Mouse (Mus musculus) heart, postnatal 0 days (tissue): ENCODE results near the gene Stpg2. TPM values are rescaled to one million over a fixed set of nuclear protein-coding genes. Genes with fewer than 3 reads are reported as not detected.

Source experiments
- ATAC-seq: fragments of 200-750 bp; cut with Nextera tagmentation; 2 replicates; pipeline ENCODE4 v1.8.0; 2017; ENCODE audit warnings: low read depth, moderate number of reproducible peaks, moderate library complexity; ENCODE audit not compliant: insufficient read depth
- DNase-seq: peaks from one replicate; pipeline ENCODE4 v3.0.0-alpha.2; 2016; ENCODE audit warnings: low spot score
- H3K27ac ChIP-seq: fragments of 300-500 bp; sonication (generic); 2 replicates; pipeline ENCODE4 v1.5.1; 2014; ENCODE audit warnings: low read depth, mild to moderate bottlenecking
- H3K27me3 ChIP-seq: fragments of 300-500 bp; sonication (generic); 2 replicates; pipeline ENCODE4 v1.6.1; 2014; ENCODE audit warnings: low read length, mixed read lengths; ENCODE audit not compliant: control insufficient read depth, insufficient read depth
- H3K36me3 ChIP-seq: fragments of 300-500 bp; sonication (generic); replicated peaks from 2 replicates; pipeline ENCODE4 v1.6.1; 2014; ENCODE audit warnings: low read length, mixed read lengths; ENCODE audit not compliant: control insufficient read depth, insufficient read depth
- H3K4me1 ChIP-seq: fragments of 300-500 bp; sonication (generic); 2 replicates; pipeline ENCODE4 v1.6.1; 2014; ENCODE audit warnings: antibody characterized with exemption; ENCODE audit not compliant: control insufficient read depth, insufficient read depth
- H3K4me2 ChIP-seq: fragments of 300-500 bp; sonication (generic); 2 replicates; pipeline ENCODE4 v1.6.1; 2014; ENCODE audit warnings: low read depth, mild to moderate bottlenecking, low read length, moderate library complexity
- H3K4me3 ChIP-seq: fragments of 300-500 bp; sonication (generic); 2 replicates; pipeline ENCODE4 v1.5.1; 2014; ENCODE audit warnings: low read depth, low read length
- H3K9ac ChIP-seq: fragments of 300-500 bp; sonication (generic); replicated peaks from 2 replicates; pipeline ENCODE4 v1.6.1; 2014; ENCODE audit warnings: low read depth, low read length, mixed read lengths
- H3K9me3 ChIP-seq: fragments of 300-500 bp; sonication (generic); replicated peaks from 2 replicates; pipeline ENCODE4 v1.6.1; 2016; ENCODE audit warnings: low read length; ENCODE audit not compliant: control insufficient read depth
- CTCF ChIP-seq: IDR thresholded peaks from 2 replicates; pipeline ENCODE4 v1.5.1; 2016; ENCODE audit warnings: antibody characterized with exemption, control low read depth, low read depth
- EP300 ChIP-seq: IDR thresholded peaks from 2 replicates; pipeline ENCODE4 v1.6.1; 2016; ENCODE audit warnings: antibody characterized with exemption, low read depth
- WGBS: fragments of 180-500 bp; shearing (Covaris S2); extraction: QIAGEN DNeasy Blood & Tissue Kit; methylation state at CpG from one replicate; pipeline ENCODE4 v1.1.7; 2014; 5-methylcytosine and 5-hydroxymethylcytosine counted together
- polyA plus RNA-seq: library from polyadenylated mRNA; unstranded; fragments of >200 nt; fragmentation: Nextera tagmentation; extraction: Ambion mirVana; gene quantifications from 2 replicates; pipeline ENCODE4 v1.2.1, GENCODE M21; 2015
- total RNA-seq: library from RNA; depleted of rRNA; stranded (reverse); fragments of >200 nt; gene quantifications from 2 replicates; pipeline ENCODE4 v1.2.3, GENCODE M21; 2014; ENCODE audit warnings: low replicate concordance; rRNA removed

Gene Stpg2
- not detected in 2 replicates for total RNA-seq
- polyA plus RNA-seq: not detected in 2 replicates

- no peak for TF ChIP-seq CTCF
- Histone ChIP-seq H3K36me3 (no peaks in the 10 kb centered on the region), H3K4me3 (peak within 1 kb of the TSS; percentile 61), H3K4me2 (peak within 1 kb of the TSS; percentile 72), H3K27me3 (peaks cover 10% of the 10 kb centered on the region; the same call in 1 of the 2 replicates), H3K9ac (peak within 1 kb of the TSS; percentile 53), H3K9me3 (no peaks in the 10 kb centered on the region), H3K27ac (peak within 1 kb of the TSS; percentile 81), H3K4me1 (no peaks in the 10 kb centered on the region)
- 1% methylated on average over 48 of the region's 49 CpGs for WGBS
- DNase-seq (peak; percentile 86), ATAC-seq (peak; percentile 99)
These were observed at the start of gene Stpg2 for GRCm38 (mm10) chr3:139205444-139205998. Gene Stpg2 (plus strand): TSS chr3:139205694.

GRCm38 (mm10) chr3:139162146-139162545, 43.3 kb upstream of the Stpg2 start:
- TF ChIP-seq EP300: no peak
- TF ChIP-seq CTCF: no peak
- H3K9me3 ChIP-seq: no peaks in the 10 kb centered on the region
- no peaks in the 10 kb centered on the region for H3K27me3 ChIP-seq
- peak; percentile 64; the same call in 1 of the 2 replicates for ATAC-seq
- no peak overlapping the region for H3K4me2 ChIP-seq
- peak; percentile 9 for DNase-seq
- 10% methylated on average over 2 of the region's 2 CpGs for WGBS
- H3K4me1 ChIP-seq: 0 out of 2 replicates have a peak, but pooled peaks cover 8% of the 10 kb centered on the region
- no peak overlapping the region for H3K9ac ChIP-seq
- no peak overlapping the region for H3K27ac ChIP-seq
- no peak overlapping the region for H3K4me3 ChIP-seq
- H3K36me3 ChIP-seq: no peaks in the 10 kb centered on the region

GRCm38 (mm10) chr3:139162658-139163057, 42.8 kb upstream of the Stpg2 start:
- Histone ChIP-seq H3K9me3 (no peaks in the 10 kb centered on the region), H3K4me3 (no peak overlapping the region), H3K4me1 (0 out of 2 replicates have a peak, but pooled peaks cover 8% of the 10 kb centered on the region), H3K27me3 (no peaks in the 10 kb centered on the region), H3K4me2 (no peak overlapping the region), H3K36me3 (no peaks in the 10 kb centered on the region), H3K9ac (no peak overlapping the region), H3K27ac (no peak overlapping the region)
- ATAC-seq: no peak
- TF ChIP-seq EP300 (no peak), CTCF (no peak)
- no peak for DNase-seq
- 77% methylated on average over 4 of the region's 4 CpGs for WGBS

- Histone ChIP-seq H3K4me3 (no peak overlapping the region), H3K27me3 (no peaks in the 10 kb centered on the region), H3K9me3 (no peaks in the 10 kb centered on the region), H3K9ac (no peak overlapping the region), H3K27ac (no peak overlapping the region), H3K4me2 (no peak overlapping the region), H3K4me1 (no peaks in the 10 kb centered on the region), H3K36me3 (no peaks in the 10 kb centered on the region)
- no peak for ATAC-seq
- TF ChIP-seq CTCF (no peak), EP300 (no peak)
- 66% methylated on average over 4 of the region's 4 CpGs for WGBS
- no peak for DNase-seq
These were observed 36.8 kb upstream of the Stpg2 start for GRCm38 (mm10) chr3:139168510-139169269.

DNA sequence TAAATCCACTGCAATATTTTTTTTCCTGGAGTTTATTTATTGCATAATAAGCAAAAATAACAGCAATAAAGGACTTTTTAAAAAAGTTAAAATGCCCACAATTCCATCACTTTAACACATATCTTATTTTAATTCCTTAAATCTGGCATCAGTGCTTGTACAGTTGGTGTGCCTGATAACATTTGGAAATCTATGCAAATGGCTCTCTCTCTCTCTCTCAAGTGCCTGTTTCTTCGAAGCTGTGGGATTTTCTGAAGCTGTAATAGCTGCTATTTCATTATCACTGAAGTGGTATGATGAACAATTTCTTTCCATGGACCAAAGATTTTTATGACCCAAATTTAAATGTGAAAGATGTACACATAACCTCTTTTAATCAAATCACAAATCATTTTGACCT, 35.8 kb upstream of the Stpg2 start:
- no peak for DNase-seq
- no peaks in the 10 kb centered on the region for H3K36me3 ChIP-seq
- no peak for ATAC-seq
- H3K27me3 ChIP-seq: no peaks in the 10 kb centered on the region
- no peaks in the 10 kb centered on the region for H3K9me3 ChIP-seq
- H3K9ac ChIP-seq: no peak overlapping the region
- H3K4me3 ChIP-seq: no peak overlapping the region
- H3K4me1 ChIP-seq: no peaks in the 10 kb centered on the region
- H3K4me2 ChIP-seq: no peak overlapping the region
- 38% methylated on average over 1 of the region's 1 CpGs for WGBS
- TF ChIP-seq CTCF (no peak), EP300 (no peak)
- H3K27ac ChIP-seq: no peak overlapping the region
